Mouse (Mus musculus) limb, embryonic 15.5 days (tissue): Measurements from ENCODE around the gene Gnmt. TPM values are rescaled to one million over a fixed set of nuclear protein-coding genes. Genes with fewer than 3 reads are reported as not detected.
"Not testable (repeated sequence)": the region's sequence is repeated elsewhere in the genome, so short reads cannot be mapped to it uniquely, and the experiment has no call there.

Experiments
- ATAC-seq: fragments of 200-750 bp; cut with Nextera tagmentation; 2 replicates; pipeline ENCODE4 v1.8.0; 2017; ENCODE audit warnings: low read depth, moderate TSS enrichment; ENCODE audit not compliant: insufficient number of reproducible peaks, low FRiP score, low TSS enrichment
- H3K27ac ChIP-seq: fragments of 300-500 bp; sonication (generic); 2 replicates; pipeline ENCODE4 v1.5.1; 2015; ENCODE audit warnings: moderate library complexity, mild to moderate bottlenecking, inconsistent platforms
- H3K27me3 ChIP-seq: fragments of 300-500 bp; sonication (generic); 2 replicates; pipeline ENCODE4 v1.6.1; 2015; ENCODE audit warnings: inconsistent platforms
- H3K36me3 ChIP-seq: fragments of 300-500 bp; sonication (generic); 2 replicates; pipeline ENCODE4 v1.6.1; 2015; ENCODE audit warnings: inconsistent platforms
- H3K4me1 ChIP-seq: fragments of 300-500 bp; sonication (generic); 2 replicates; pipeline ENCODE4 v1.6.1; 2015; ENCODE audit warnings: inconsistent platforms
- H3K4me2 ChIP-seq: fragments of 300-500 bp; sonication (generic); 2 replicates; pipeline ENCODE4 v1.6.1; 2015; ENCODE audit warnings: mild to moderate bottlenecking, inconsistent platforms
- H3K4me3 ChIP-seq: fragments of 300-500 bp; sonication (generic); 2 replicates; pipeline ENCODE4 v1.5.1; 2015; ENCODE audit warnings: mild to moderate bottlenecking, inconsistent platforms
- H3K9ac ChIP-seq: fragments of 300-500 bp; sonication (generic); 2 replicates; pipeline ENCODE4 v1.6.1; 2015; ENCODE audit warnings: inconsistent platforms
- H3K9me3 ChIP-seq: fragments of 300-500 bp; sonication (generic); 2 replicates; pipeline ENCODE4 v1.6.1; 2016; ENCODE audit warnings: inconsistent platforms
- WGBS: fragments of 180-500 bp; shearing (Covaris S2); methylation state at CpG from one replicate; pipeline ENCODE4 v1.1.7; 2015; 5-methylcytosine and 5-hydroxymethylcytosine counted together
- polyA plus RNA-seq: library from polyadenylated mRNA; unstranded; fragments of >200 nt; fragmentation: Nextera tagmentation; extraction: Ambion mirVana; gene quantifications from 2 replicates; pipeline ENCODE4 v1.2.1, GENCODE M21; 2015

Gene Gnmt
- polyA plus RNA-seq, 1 experiment from 2014 or later: 1.5 TPM

DNA sequence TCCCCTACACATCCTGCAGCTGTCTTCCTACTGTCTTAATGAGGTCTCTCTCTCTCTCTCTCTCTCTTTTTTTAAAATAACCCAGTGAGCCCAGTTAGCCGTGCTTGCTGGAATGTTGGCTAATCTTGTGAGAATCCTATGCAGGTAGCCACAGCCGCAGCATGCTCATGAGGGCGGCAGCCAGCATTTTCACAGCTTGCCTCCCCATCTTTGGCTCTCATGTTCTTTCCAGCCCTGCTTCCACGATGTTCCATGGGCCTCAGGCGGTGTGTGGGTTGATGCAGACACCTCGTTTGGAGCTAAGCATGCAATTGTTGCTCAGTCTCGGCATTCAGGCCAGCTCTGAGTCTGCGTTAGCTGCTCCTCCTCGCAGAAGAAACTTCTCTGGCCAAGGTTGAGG is 35.9 kb upstream of the Gnmt start:
- not testable (repeated sequence) for H3K9ac ChIP-seq, H3K27ac ChIP-seq, H3K36me3 ChIP-seq, H3K9me3 ChIP-seq, ATAC-seq, H3K4me1 ChIP-seq, H3K27me3 ChIP-seq, H3K4me2 ChIP-seq, H3K4me3 ChIP-seq
- WGBS: 62% methylated on average over 9 of the region's 9 CpGs

DNA sequence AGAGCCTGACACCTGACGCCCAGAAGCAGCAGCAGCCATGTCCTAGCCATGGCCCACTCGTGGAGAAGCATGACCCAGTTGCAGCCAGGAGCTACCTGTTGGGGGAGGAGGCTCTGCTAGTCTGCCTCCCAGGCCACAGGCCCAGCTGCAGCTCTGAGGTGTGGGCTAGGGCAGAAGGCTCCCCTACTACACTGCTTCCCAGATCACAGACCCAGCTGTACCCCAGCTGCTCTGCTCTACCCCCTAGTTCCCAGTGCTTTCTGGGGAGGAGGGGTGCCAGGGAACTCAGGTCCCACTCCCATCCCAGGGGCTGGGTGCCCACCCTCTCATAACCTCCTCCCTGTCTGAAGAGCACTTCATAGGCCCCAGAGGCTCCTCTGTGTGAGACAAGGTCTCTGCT is 34.6 kb upstream of the Gnmt start, which contains the start of gene Ptcra:
Ptcra (minus strand) TSS at position 169 of the 400 bp plus-strand sequence.
- Histone ChIP-seq H3K4me3 (no peak within 1 kb of the TSS), H3K27ac (no peak within 1 kb of the TSS), H3K36me3 (no peaks in the 10 kb centered on the region), H3K4me1 (no peaks in the 10 kb centered on the region), H3K9ac (no peak within 1 kb of the TSS), H3K4me2 (no peak within 1 kb of the TSS), H3K27me3 (no peaks in the 10 kb centered on the region), H3K9me3 (no peaks in the 10 kb centered on the region)
- no peak for ATAC-seq
- 50% methylated on average over 2 of the region's 2 CpGs for WGBS

DNA sequence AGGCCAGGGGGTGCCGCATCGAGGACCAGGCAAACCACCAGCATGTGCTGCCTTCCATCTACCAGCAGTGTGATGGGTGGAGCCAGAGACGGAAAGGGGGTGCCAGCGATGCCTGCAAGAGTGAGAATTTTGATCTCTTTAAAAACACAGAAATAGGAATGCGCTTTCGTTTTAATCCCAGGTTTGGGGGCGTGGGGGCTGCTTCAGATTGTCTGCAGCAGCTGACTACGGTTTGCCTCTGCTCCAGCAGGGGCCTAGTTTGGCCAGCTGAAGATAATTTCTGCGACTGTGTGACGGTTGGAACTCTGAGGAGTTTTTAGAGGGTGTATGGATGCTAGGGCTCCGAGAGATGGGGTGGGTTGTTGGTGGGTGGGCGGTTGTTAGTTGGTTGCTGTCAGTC is 29.8 kb upstream of the Gnmt start:
- Histone ChIP-seq H3K36me3 (no peaks in the 10 kb centered on the region), H3K9me3 (no peaks in the 10 kb centered on the region), H3K4me2 (no peak overlapping the region), H3K4me1 (0 out of 2 replicates have a peak, but pooled peaks cover 4% of the 10 kb centered on the region), H3K9ac (no peak overlapping the region), H3K27ac (no peak overlapping the region), H3K27me3 (no peaks in the 10 kb centered on the region), H3K4me3 (no peak overlapping the region)
- WGBS: 77% methylated on average over 12 of the region's 12 CpGs
- no peak for ATAC-seq

DNA sequence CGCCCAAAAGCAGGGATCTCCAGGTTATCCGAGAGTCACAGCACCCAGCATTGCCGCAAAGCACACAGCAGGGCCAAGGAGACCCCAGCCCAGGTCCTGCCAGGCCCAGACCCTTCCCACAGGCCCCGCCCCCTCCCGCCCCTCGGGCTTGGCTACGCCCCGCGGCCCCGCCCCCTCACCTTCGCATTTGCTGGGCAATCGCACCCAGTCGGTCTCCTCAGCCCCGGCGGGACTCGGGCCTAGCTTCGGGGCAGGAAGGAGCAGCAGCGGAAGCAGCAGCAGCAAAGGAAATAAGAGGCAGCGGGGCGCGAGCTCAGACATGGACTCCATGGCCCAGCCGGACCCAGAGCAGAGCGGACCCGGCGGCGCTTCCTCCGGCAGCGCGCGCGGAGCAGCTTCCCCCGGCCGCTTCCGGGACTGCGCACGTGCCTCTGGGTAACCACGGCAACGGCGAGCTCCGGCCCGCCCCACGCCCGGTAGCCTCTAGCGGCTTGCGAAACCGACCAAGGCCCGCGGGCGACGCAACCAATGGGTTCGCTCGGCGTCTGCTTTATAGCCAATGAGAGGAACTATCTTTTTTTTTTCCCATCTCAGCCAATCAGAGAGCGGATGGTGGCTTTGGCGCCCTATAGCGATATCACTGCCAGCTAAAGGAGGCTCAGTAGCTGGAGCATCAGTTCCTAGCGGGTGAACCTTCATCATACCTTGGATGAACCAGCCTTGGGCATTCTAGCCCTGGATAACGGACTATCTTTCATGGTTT is 23.0 kb upstream of the Gnmt start, which contains the start of gene Cnpy3:
Cnpy3 (minus strand) TSS at position 421 of the 763 bp plus-strand sequence.
- H3K36me3 ChIP-seq: peaks cover 7% of the 10 kb centered on the region; the same call in 1 of the 2 replicates
- H3K4me1 ChIP-seq: peaks cover 19% of the 10 kb centered on the region
- H3K9me3 ChIP-seq: no peaks in the 10 kb centered on the region
- H3K4me2 ChIP-seq: peak within 1 kb of the TSS; percentile 67
- H3K27ac ChIP-seq: peak within 1 kb of the TSS; percentile 94
- WGBS: under 1% methylated on average over 58 of the region's 58 CpGs
- peak; percentile 97 for ATAC-seq
- H3K27me3 ChIP-seq: no peaks in the 10 kb centered on the region
- H3K4me3 ChIP-seq: peak within 1 kb of the TSS; percentile 82
- H3K9ac ChIP-seq: peak within 1 kb of the TSS; percentile 65

DNA sequence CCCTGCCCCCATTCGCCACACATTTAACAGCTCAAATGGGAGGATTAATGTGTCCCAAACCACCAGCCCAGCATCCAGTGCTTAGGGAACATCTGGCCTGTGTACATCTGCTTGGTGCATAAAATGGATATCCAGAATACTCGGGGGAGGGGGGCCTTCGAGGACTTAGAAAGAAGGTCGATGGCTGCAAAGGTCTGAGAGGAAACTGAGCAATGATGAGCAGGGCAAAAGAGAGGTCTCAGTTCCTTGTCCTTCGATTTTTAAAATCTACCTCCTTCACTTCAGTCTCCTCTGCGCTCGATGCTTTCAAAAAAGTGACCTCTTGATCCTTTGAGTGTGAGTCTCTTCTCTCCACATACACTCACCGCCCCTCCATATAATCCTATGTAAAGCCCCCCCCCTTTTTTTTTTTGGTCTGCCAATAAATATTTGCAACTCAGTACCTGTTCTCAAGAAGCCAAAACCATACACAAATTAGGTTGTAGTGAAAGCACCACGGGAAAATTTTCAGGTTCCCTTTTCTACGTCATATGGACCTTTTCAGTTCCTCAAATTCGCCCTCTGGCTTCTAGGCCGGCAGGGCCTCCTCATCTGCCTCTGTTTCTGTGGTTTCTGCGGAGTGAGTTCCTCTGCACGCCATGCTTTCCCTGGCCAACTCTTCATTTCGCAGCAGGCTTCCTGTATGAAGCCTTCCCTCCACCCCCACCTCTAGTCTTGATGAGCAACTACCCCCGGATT is 22.3 kb upstream of the Gnmt start:
- peak overlapping the region; percentile 94 for H3K27ac ChIP-seq
- 15% methylated on average over 16 of the region's 16 CpGs for WGBS

DNA sequence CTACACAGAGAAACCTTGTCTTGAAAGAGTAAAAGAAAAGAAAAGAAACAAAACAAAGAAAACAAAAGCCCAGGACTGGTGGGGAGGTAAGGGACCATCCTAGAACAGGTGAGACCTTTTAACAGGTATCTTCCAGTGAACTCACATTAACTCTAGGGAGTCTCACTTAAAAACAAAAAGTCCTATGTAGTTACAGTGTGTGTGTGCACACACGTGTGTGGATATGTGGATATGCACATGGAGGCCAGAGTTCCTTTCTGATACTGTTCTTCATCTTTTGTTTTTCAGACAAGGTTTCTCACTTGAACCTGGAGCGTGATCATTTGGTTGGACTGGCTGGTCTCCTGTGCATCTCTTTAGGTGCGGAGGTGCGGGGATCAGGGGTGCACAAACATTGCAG is 21.6 kb upstream of the Gnmt start:
- Histone ChIP-seq H3K9ac (peak overlapping the region; percentile 65), H3K36me3 (peaks cover 18% of the 10 kb centered on the region; the same call in 1 of the 2 replicates), H3K4me3 (peak overlapping the region; percentile 82), H3K27ac (peak overlapping the region; percentile 94), H3K27me3 (no peaks in the 10 kb centered on the region), H3K9me3 (no peaks in the 10 kb centered on the region), H3K4me2 (peak overlapping the region; percentile 67), H3K4me1 (peaks cover 18% of the 10 kb centered on the region)
- 71% methylated on average over 4 of the region's 4 CpGs for WGBS
- ATAC-seq: no peak

More for the DNA sequence above, 22.3 kb upstream of the Gnmt start:
- Histone ChIP-seq H3K27me3 (no peaks in the 10 kb centered on the region), H3K4me1 (peaks cover 18% of the 10 kb centered on the region), H3K9me3 (no peaks in the 10 kb centered on the region), H3K4me2 (peak overlapping the region; percentile 67), H3K9ac (peak overlapping the region; percentile 65), H3K36me3 (peaks cover 13% of the 10 kb centered on the region; the same call in 1 of the 2 replicates), H3K4me3 (peak overlapping the region; percentile 82)
- ATAC-seq: no peak

DNA sequence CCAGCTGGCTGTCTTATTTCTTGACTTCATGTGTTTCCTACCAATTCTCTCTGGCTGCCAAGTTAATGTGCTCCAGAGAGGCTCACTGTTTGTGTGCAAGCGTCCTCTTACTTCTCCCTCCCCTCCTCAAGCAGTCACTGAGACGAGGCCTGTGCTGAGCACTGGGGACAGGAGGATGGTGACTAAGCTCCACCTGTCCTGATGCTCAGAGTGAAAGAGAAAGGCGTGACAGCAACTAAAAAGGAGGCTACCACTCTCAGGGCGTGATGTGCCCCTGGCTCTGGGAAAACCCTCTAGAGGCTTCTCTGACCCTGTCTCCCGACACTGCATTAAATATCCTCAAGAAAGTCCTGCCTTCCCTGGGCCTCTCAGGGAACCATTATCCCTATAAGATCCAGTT is 20.3 kb upstream of the Gnmt start:
- no peak for ATAC-seq
- H3K27me3 ChIP-seq: no peaks in the 10 kb centered on the region
- H3K9me3 ChIP-seq: no peaks in the 10 kb centered on the region
- H3K4me2 ChIP-seq: no peak overlapping the region
- peaks cover 26% of the 10 kb centered on the region for H3K36me3 ChIP-seq
- no peak overlapping the region for H3K27ac ChIP-seq
- peaks cover 18% of the 10 kb centered on the region for H3K4me1 ChIP-seq
- 95% methylated on average over 5 of the region's 5 CpGs for WGBS
- no peak overlapping the region for H3K4me3 ChIP-seq
- H3K9ac ChIP-seq: no peak overlapping the region

DNA sequence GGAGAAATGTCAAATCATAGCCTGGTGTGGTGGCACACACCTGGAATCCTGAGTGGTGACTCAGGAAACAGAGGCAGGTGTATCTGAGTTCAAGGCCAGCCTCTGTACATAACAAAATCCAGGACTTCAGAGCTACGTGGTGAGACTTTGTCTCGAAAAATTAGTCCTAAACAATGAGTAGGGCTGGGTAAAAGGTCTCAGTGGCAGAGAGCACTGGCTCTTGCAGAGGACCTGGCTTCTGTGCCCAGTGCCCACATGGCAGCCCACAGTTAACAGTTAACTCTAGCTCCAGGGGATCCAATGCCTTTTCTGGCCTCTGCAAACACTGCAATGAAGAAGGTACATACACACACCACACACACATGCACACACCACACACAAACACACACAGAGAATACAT is 18.8 kb upstream of the Gnmt start:
- no peak overlapping the region for H3K27ac ChIP-seq
- ATAC-seq: no peak
- H3K9me3 ChIP-seq: no peaks in the 10 kb centered on the region
- H3K4me1 ChIP-seq: peaks cover 18% of the 10 kb centered on the region
- no peak overlapping the region for H3K9ac ChIP-seq
- H3K36me3 ChIP-seq: peaks cover 41% of the 10 kb centered on the region
- WGBS: 95% methylated on average over 2 of the region's 2 CpGs
- H3K4me3 ChIP-seq: no peak overlapping the region
- H3K27me3 ChIP-seq: no peaks in the 10 kb centered on the region
- H3K4me2 ChIP-seq: no peak overlapping the region

DNA sequence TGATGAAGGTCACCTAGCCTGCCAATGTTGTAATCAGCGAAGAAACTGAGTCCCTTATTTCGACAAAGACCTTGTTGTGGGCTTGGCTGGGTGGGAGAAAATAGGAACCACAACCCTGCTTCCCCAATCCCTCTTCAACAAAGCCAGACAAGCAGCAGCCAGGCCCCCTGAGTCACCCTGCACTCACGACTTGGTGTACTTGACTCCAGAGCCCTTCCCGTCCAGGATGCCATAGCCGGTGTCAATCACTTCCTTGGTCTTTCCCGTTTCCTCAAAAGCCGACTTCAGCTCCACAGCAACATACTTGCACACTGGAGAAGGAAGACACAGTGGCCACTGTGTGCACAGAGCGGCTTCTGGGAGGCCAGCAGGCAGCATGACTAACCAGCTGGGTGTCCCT is 18.3 kb upstream of the Gnmt start:
- H3K4me3 ChIP-seq: no peak overlapping the region
- H3K4me2 ChIP-seq: no peak overlapping the region
- peaks cover 13% of the 10 kb centered on the region for H3K4me1 ChIP-seq
- H3K36me3 ChIP-seq: peaks cover 46% of the 10 kb centered on the region
- no peak for ATAC-seq
- H3K27ac ChIP-seq: no peak overlapping the region
- 87% methylated on average over 8 of the region's 8 CpGs for WGBS
- H3K9ac ChIP-seq: no peak overlapping the region
- H3K27me3 ChIP-seq: no peaks in the 10 kb centered on the region
- H3K9me3 ChIP-seq: no peaks in the 10 kb centered on the region

DNA sequence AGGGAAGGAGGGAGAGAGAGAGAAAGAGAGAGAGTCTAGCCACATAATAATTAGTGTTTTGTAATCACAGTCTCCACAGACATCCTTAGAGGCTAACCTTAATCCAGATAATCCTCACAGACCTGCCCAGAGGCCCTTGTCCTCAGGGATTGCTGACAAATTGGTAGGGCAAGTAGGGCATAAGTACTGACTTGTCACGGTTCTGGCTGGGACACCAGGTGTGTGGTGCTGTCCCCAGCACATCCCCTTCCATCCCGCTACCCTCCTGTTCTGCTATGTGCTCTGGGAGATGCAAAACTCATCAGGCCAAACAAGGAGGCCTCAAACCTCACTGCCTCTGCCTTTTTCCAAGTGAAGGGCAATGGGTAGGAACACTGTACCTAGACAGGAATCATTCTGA is 16.5 kb upstream of the Gnmt start:
- H3K4me3 ChIP-seq: no peak overlapping the region
- H3K9ac ChIP-seq: no peak overlapping the region
- H3K27me3 ChIP-seq: no peaks in the 10 kb centered on the region
- no peak overlapping the region for H3K4me2 ChIP-seq
- H3K36me3 ChIP-seq: peaks cover 54% of the 10 kb centered on the region
- H3K4me1 ChIP-seq: peaks cover 3% of the 10 kb centered on the region; the same call in 1 of the 2 replicates
- no peak overlapping the region for H3K27ac ChIP-seq
- no peak for ATAC-seq
- no peaks in the 10 kb centered on the region for H3K9me3 ChIP-seq
- WGBS: 79% methylated on average over 2 of the region's 2 CpGs

DNA sequence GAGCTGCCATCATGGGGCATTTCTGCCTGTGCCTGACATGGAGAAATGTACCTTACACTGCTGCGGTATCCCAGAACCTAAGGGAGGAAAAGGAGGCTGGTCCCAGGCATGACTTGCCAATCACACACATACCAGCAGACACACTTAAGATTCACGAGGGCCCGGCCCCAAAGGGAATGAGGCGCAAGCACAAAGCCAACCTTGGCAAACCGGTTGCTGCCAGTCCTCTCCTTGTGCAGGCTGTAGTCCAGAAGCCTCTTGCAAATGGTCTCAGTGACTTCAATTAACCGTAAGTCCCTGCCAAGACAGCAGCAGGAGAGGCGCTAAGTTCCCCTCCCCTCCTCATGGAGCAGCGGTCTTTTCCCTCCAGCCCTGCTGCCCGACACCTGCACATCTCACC is 14.0 kb upstream of the Gnmt start:
- Histone ChIP-seq H3K4me2 (no peak overlapping the region), H3K27ac (no peak overlapping the region), H3K9me3 (no peaks in the 10 kb centered on the region), H3K4me3 (no peak overlapping the region), H3K4me1 (no peaks in the 10 kb centered on the region), H3K27me3 (no peaks in the 10 kb centered on the region), H3K36me3 (peaks cover 55% of the 10 kb centered on the region), H3K9ac (no peak overlapping the region)
- ATAC-seq: no peak
- 82% methylated on average over 9 of the region's 9 CpGs for WGBS

DNA sequence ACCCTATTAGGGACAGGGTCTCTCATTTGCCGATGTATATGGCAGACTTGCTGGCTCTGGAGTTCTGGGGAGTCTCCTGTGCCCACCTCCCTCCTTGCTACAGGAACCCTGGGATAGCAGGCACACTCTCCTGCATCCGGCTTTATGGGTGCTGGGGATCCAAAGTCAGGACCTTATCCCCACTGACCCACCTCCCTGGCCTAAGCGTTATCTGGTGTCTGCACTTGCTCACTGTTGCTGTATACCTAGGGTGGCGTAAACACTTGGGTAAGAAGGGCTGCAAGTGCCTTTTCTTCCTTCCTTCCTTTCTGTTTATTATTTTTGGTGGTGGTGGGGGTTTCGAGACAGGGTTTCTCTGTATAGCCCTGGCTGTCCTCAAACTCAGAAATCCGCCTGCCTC is 12.3 kb upstream of the Gnmt start:
- WGBS: 87% methylated on average over 6 of the region's 6 CpGs
- no peak for ATAC-seq
- Histone ChIP-seq H3K27me3 (no peaks in the 10 kb centered on the region), H3K4me2 (no peak overlapping the region), H3K9me3 (no peaks in the 10 kb centered on the region), H3K36me3 (peaks cover 55% of the 10 kb centered on the region), H3K4me3 (no peak overlapping the region), H3K9ac (no peak overlapping the region), H3K27ac (no peak overlapping the region), H3K4me1 (no peaks in the 10 kb centered on the region)
